Mouse (Mus musculus): ENCODE data around the gene Dysf.

DNA sequence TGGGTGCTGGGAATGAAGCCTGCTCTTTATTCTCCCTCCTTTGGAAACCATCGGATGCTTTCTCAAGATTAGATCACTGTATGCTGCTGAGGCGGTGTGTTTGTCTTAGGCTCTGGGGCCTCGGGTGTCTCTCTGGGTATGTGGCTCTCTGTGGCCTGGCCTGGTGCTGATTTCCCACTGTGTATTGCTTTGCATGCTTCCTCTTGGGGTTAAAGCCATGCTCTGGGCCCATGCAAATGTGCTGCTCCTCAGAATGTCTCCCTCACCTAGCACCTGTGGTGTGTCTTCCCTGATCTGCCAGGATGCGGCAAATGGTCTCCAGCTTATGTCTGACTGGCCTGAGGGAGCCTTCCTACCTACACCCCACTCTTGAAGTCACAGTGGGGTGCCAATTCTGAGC lies 41.8 kb downstream of the Dysf start:
- no peak for TF ChIP-seq CTCF (IDR thresholded peaks at IDR 0.05)
- no peak for TF ChIP-seq POLR2A (IDR thresholded peaks at IDR 0.05; ENCODE audit: insufficient read depth, low read depth, low read length)
- TF ChIP-seq EP300 (IDR thresholded peaks at IDR 0.05; ENCODE audit: insufficient read depth, low read depth, low read length) = no peak

Data from heart, adult 2 months (tissue).